Mouse (Mus musculus) heart, embryonic 13.5 days (tissue): ENCODE results near the gene Gstp3. TPM values are rescaled to one million over a fixed set of nuclear protein-coding genes. Genes with fewer than 3 reads are reported as not detected.

ENCODE experiments used
- ATAC-seq: fragments of 200-750 bp; cut with Nextera tagmentation; 2 replicates; pipeline ENCODE4 v1.8.0; 2017; ENCODE audit warnings: moderate TSS enrichment; ENCODE audit not compliant: insufficient number of reproducible peaks, low FRiP score, low TSS enrichment; ENCODE audit errors: extremely low read depth
- H3K27ac ChIP-seq: fragments of 300-500 bp; sonication (generic); replicated peaks from 2 replicates; pipeline ENCODE4 v1.5.1; 2015; ENCODE audit warnings: moderate library complexity, mild to moderate bottlenecking, inconsistent platforms
- H3K27me3 ChIP-seq: fragments of 300-500 bp; sonication (generic); replicated peaks from 2 replicates; pipeline ENCODE4 v1.6.1; 2015; ENCODE audit warnings: mild to moderate bottlenecking, inconsistent platforms
- H3K36me3 ChIP-seq: fragments of 300-500 bp; sonication (generic); 2 replicates; pipeline ENCODE4 v1.6.1; 2015; ENCODE audit warnings: mild to moderate bottlenecking, inconsistent platforms
- H3K4me1 ChIP-seq: fragments of 300-500 bp; sonication (generic); 2 replicates; pipeline ENCODE4 v1.6.1; 2015; ENCODE audit warnings: inconsistent platforms
- H3K4me2 ChIP-seq: fragments of 300-500 bp; sonication (generic); 2 replicates; pipeline ENCODE4 v1.6.1; 2015; ENCODE audit warnings: inconsistent platforms, mild to moderate bottlenecking, moderate library complexity
- H3K4me3 ChIP-seq: fragments of 300-500 bp; sonication (generic); 2 replicates; pipeline ENCODE4 v1.5.1; 2015; ENCODE audit warnings: moderate library complexity, mild to moderate bottlenecking, inconsistent platforms
- H3K9ac ChIP-seq: fragments of 300-500 bp; sonication (generic); 2 replicates; pipeline ENCODE4 v1.6.1; 2015; ENCODE audit warnings: inconsistent platforms, mild to moderate bottlenecking, moderate library complexity
- H3K9me3 ChIP-seq: fragments of 300-500 bp; sonication (generic); 2 replicates; pipeline ENCODE4 v1.6.1; 2016; ENCODE audit warnings: inconsistent platforms
- WGBS: fragments of 180-500 bp; shearing (Covaris S2); methylation state at CpG from one replicate; pipeline ENCODE4 v1.1.7; 2015; ENCODE audit warnings: mixed read lengths; 5-methylcytosine and 5-hydroxymethylcytosine counted together
- polyA plus RNA-seq: library from polyadenylated mRNA; unstranded; fragments of >200 nt; fragmentation: Nextera tagmentation; extraction: Ambion mirVana; gene quantifications from 2 replicates; pipeline ENCODE4 v1.2.1, GENCODE M21; 2015

The Gstp3 gene
- 0.29 and 0.61 TPM in 2 replicates for polyA plus RNA-seq

DNA sequence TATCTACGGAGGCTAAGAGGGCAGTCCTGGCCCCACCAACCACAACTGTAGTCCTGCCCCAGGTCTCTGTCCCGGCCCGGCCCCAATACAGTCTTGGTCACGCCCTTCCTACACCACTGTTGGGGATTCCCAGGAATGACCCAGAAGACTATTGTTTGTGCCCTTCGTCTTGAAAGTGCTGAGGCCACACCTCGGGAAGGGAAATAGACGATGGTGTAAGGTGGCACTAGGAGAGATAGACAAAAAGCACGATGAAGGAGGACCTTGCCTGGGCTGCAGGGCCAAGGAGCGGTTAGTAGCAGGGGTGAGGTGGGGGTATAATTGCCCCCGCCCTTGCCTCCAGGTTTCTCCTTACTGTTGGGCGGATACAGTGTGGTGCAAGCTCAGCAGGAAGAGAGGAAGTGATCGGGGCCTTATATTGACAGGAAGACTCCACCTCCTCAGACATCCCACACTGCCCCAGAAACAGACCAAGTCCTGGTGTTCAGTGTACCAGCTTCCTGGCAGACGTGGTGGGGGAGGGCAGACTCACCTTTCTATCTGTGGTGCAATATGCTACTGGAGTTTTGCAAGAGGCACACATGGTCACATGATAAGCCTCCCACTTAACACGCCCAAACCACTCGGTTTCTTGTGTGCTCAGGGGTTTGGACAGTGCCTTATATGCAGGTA, at the start of gene Gstp3:
Gstp3 (minus strand) TSS at position 501 of the 672 bp plus-strand sequence.
- 63% methylated on average over 15 of the region's 15 CpGs for WGBS
- ATAC-seq = 0 out of 2 replicates have a peak, but pooled peaks have one; percentile 8
- Histone ChIP-seq H3K27ac (no peak within 1 kb of the TSS), H3K9me3 (no peaks in the 10 kb centered on the region), H3K27me3 (no peaks in the 10 kb centered on the region; the same call in 1 of the 2 replicates), H3K36me3 (no peaks in the 10 kb centered on the region), H3K4me3 (no peak within 1 kb of the TSS), H3K9ac (no peak within 1 kb of the TSS), H3K4me2 (no peak within 1 kb of the TSS), H3K4me1 (peaks cover 28% of the 10 kb centered on the region)

DNA sequence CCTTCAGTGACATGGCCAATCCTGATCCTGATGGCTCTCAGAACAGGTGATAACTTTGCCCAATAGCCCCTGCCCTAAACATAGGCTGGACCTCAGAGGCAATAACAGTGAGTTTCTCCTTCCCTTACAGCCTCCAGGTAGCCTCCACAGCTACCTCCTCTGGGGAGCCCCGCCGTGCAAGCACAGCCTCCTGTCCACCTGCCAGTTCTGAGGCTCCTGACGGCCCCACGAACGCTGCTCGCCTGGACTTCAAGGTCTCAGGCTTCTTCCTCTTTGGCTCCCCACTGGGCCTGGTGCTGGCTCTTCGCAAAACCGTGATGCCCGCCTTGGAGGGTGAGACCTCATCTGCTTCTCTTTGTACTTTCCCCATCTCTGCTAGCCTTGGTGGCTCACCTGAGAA, 49.2 kb upstream of the Gstp3 start:
- no peak overlapping the region for H3K4me3 ChIP-seq
- peaks cover 65% of the 10 kb centered on the region for H3K36me3 ChIP-seq
- 0 out of 2 replicates have a peak, but pooled peaks cover 3% of the 10 kb centered on the region for H3K27me3 ChIP-seq
- no peak for ATAC-seq
- H3K4me1 ChIP-seq = peaks cover 8% of the 10 kb centered on the region
- no peak overlapping the region for H3K4me2 ChIP-seq
- WGBS = 85% methylated on average over 9 of the region's 9 CpGs
- H3K9me3 ChIP-seq = no peaks in the 10 kb centered on the region
- no peak overlapping the region for H3K27ac ChIP-seq
- H3K9ac ChIP-seq = no peak overlapping the region

- no peak overlapping the region for H3K9ac ChIP-seq
- peaks cover 22% of the 10 kb centered on the region for H3K27me3 ChIP-seq
- H3K4me2 ChIP-seq = no peak overlapping the region
- H3K36me3 ChIP-seq = peaks cover 57% of the 10 kb centered on the region
- H3K27ac ChIP-seq = no peak overlapping the region
- ATAC-seq = no peak
- no peak overlapping the region for H3K4me3 ChIP-seq
- 82% methylated on average over 14 of the region's 14 CpGs for WGBS
- H3K4me1 ChIP-seq = no peaks in the 10 kb centered on the region
- H3K9me3 ChIP-seq = no peaks in the 10 kb centered on the region
Observed at GRCm38 (mm10) chr19:4106654-4107053, 47.3 kb upstream of the Gstp3 start.

- H3K4me2 ChIP-seq = no peak overlapping the region
- WGBS = 78% methylated on average over 16 of the region's 16 CpGs
- H3K36me3 ChIP-seq = peaks cover 47% of the 10 kb centered on the region
- H3K4me1 ChIP-seq = peaks cover 17% of the 10 kb centered on the region
- H3K4me3 ChIP-seq = no peak overlapping the region
- H3K9me3 ChIP-seq = no peaks in the 10 kb centered on the region
- H3K9ac ChIP-seq = no peak overlapping the region
- no peak overlapping the region for H3K27ac ChIP-seq
- no peak for ATAC-seq
- H3K27me3 ChIP-seq = peaks cover 38% of the 10 kb centered on the region
Observed at GRCm38 (mm10) chr19:4104675-4105194, 45.4 kb upstream of the Gstp3 start.

DNA sequence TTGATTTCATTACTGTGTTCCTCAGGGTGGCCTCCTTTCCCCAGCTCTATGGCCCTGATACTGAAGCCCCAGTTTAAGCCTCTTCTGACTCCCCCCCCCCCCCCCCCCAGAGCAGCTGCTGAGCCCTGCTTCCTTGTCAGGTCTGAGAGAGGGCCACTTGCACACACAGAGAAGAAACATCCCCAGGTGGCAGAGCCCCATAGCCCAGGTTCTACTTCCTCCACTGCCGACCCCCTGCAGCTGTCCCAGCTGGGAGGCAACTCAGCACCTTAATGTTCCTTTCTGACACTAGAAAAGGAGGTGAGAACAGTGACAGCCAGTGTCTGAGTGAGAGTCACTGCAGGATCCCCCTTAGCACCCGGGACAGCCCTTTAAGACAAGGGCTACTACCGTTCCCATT, 44.4 kb upstream of the Gstp3 start:
- Histone ChIP-seq H3K4me2 (no peak overlapping the region), H3K36me3 (peaks cover 44% of the 10 kb centered on the region), H3K4me1 (peaks cover 25% of the 10 kb centered on the region), H3K27ac (no peak overlapping the region), H3K27me3 (peaks cover 38% of the 10 kb centered on the region), H3K9ac (no peak overlapping the region), H3K4me3 (no peak overlapping the region), H3K9me3 (no peaks in the 10 kb centered on the region)
- ATAC-seq = no peak
- 41% methylated on average over 3 of the region's 3 CpGs for WGBS

DNA sequence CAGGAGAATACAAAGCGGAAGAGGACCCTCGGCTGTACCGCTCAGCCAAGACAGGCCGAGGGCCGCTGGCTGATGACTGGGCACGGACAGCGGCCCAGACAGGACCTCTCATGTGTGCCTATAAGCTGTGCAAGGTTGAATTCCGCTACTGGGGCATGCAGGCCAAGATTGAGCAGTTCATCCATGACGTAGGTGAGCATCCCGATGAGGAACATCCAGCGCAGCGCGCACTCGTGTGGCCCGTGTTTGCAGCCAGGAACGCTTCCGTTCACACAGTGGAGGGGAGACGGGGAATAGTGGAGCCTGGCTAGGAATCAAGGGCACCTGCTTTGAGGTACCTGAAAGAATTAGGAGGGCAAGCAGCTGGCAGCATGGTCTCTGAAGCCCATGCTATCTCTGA, 43.9 kb upstream of the Gstp3 start:
- H3K4me3 ChIP-seq = no peak overlapping the region
- WGBS = 91% methylated on average over 18 of the region's 18 CpGs
- H3K4me2 ChIP-seq = no peak overlapping the region
- H3K27ac ChIP-seq = no peak overlapping the region
- no peak for ATAC-seq
- no peaks in the 10 kb centered on the region for H3K9me3 ChIP-seq
- peaks cover 44% of the 10 kb centered on the region for H3K36me3 ChIP-seq
- peaks cover 30% of the 10 kb centered on the region for H3K4me1 ChIP-seq
- no peak overlapping the region for H3K9ac ChIP-seq
- peaks cover 38% of the 10 kb centered on the region for H3K27me3 ChIP-seq

DNA sequence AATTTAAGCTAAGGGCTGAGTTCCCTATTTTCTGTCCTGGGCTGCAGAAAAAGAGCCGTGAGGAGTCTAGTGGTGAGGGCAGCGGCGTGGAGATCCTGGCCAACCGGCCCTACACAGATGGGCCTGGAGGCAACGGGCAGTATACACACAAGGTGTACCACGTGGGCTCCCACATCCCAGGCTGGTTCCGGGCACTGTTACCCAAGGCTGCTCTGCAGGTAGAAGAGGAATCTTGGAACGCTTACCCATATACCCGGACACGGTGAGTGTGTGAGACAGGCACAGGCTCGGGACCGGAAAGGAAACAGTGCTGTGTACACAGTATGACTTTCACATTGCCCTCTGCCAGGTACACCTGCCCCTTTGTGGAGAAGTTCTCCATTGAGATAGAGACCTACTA, 43.3 kb upstream of the Gstp3 start:
- no peaks in the 10 kb centered on the region for H3K9me3 ChIP-seq
- no peak overlapping the region for H3K4me2 ChIP-seq
- H3K27me3 ChIP-seq = peaks cover 38% of the 10 kb centered on the region
- 90% methylated on average over 12 of the region's 12 CpGs for WGBS
- ATAC-seq = no peak
- H3K36me3 ChIP-seq = peaks cover 40% of the 10 kb centered on the region
- H3K27ac ChIP-seq = no peak overlapping the region
- no peak overlapping the region for H3K4me3 ChIP-seq
- H3K9ac ChIP-seq = no peak overlapping the region
- peaks cover 37% of the 10 kb centered on the region for H3K4me1 ChIP-seq

GRCm38 (mm10) chr19:4102049-4102448, 42.7 kb upstream of the Gstp3 start:
- Histone ChIP-seq H3K27ac (no peak overlapping the region), H3K27me3 (peaks cover 38% of the 10 kb centered on the region), H3K9me3 (no peaks in the 10 kb centered on the region), H3K36me3 (peaks cover 37% of the 10 kb centered on the region), H3K9ac (no peak overlapping the region), H3K4me1 (peaks cover 40% of the 10 kb centered on the region), H3K4me2 (no peak overlapping the region), H3K4me3 (no peak overlapping the region)
- no peak for ATAC-seq
- 80% methylated on average over 2 of the region's 2 CpGs for WGBS

GRCm38 (mm10) chr19:4101466-4101865, 42.1 kb upstream of the Gstp3 start:
- H3K9ac ChIP-seq = peak overlapping the region; percentile 83; the same call in 1 of the 2 replicates
- no peaks in the 10 kb centered on the region for H3K9me3 ChIP-seq
- peak overlapping the region; percentile 64; the same call in 1 of the 2 replicates for H3K4me3 ChIP-seq
- H3K36me3 ChIP-seq = peaks cover 31% of the 10 kb centered on the region
- peaks cover 38% of the 10 kb centered on the region for H3K27me3 ChIP-seq
- peaks cover 43% of the 10 kb centered on the region for H3K4me1 ChIP-seq
- no peak overlapping the region for H3K27ac ChIP-seq
- ATAC-seq = no peak
- H3K4me2 ChIP-seq = peak overlapping the region; percentile 89
- WGBS = 67% methylated on average over 6 of the region's 6 CpGs

GRCm38 (mm10) chr19:4100718-4101261, 41.4 kb upstream of the Gstp3 start:
- Histone ChIP-seq H3K9ac (peak overlapping the region; percentile 83), H3K4me1 (peaks cover 49% of the 10 kb centered on the region), H3K27ac (no peak overlapping the region), H3K4me3 (peak overlapping the region; percentile 64), H3K36me3 (peaks cover 24% of the 10 kb centered on the region), H3K9me3 (no peaks in the 10 kb centered on the region), H3K27me3 (peaks cover 38% of the 10 kb centered on the region), H3K4me2 (peak overlapping the region; percentile 89)
- no peak for ATAC-seq
- 1% methylated on average over 52 of the region's 52 CpGs for WGBS

DNA sequence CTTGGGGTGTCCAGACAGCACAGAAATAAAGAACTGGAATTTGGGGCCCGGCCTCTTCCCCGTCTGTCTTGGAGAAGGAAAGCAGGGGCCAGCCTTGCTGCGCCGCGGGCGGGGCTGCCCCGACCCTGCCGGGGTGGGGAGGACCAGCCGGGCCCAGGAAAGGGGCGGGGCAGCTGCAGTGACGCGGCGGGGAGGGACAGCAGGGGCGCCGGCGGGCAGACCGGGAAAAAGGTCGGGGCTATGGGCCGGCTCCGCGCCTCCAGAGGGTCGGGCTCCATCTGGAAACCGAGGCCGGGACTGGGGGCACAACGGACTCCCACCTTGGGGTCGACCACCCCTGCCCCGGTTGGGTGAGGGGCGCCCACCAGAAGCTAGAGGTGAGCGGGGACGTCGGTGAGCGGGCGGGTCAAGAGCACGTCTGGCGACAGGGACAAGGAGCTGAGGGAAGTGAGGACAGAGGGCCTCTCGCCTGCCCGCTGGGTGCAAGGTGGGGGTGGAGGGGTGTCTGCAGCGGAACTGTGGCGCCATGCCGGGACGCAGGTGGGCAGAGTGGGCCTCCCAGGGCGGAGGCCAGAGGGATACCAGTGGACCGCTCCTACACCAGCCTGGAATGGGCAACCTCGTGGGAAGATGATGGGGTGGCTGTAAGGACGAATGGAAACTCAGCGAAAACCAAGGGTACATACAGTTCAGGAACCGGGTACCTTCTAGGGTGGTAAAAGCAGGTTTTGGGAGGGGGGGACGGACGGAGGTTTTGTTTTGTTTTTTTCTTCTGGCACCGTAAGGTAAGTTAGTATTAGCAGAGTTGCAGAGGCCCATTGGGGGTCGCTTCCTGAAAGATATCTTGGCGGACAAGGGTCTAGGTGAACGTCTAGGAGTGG, 40.7 kb upstream of the Gstp3 start, which contains the start of gene Pitpnm1:
Pitpnm1 (plus strand) TSS at position 162 of the 881 bp plus-strand sequence.
- Histone ChIP-seq H3K4me1 (peaks cover 49% of the 10 kb centered on the region), H3K36me3 (peaks cover 17% of the 10 kb centered on the region; the same call in 1 of the 2 replicates), H3K9me3 (no peaks in the 10 kb centered on the region), H3K4me3 (peak within 1 kb of the TSS; percentile 64), H3K27me3 (peaks cover 38% of the 10 kb centered on the region), H3K4me2 (peak within 1 kb of the TSS; percentile 89), H3K27ac (peak within 1 kb of the TSS; percentile 43), H3K9ac (peak within 1 kb of the TSS; percentile 83)
- peak; percentile 27; the same call in 1 of the 2 replicates for ATAC-seq
- WGBS = under 1% methylated on average over 53 of the region's 53 CpGs
